Mouse (Mus musculus) adrenal gland, adult 2 months (tissue): ENCODE measurements at regions not wholly inside any gene's neighbourhood (a gene's known extent, or its start where the extent isn't known, plus 50 kb on each side); places are given as distances from the start of the nearest gene placed in this dataset.
A peak's percentile ranks its signal among the peaks of the same experiment; 100 is the strongest.
"Not testable (repeated sequence)": the region's sequence is repeated elsewhere in the genome, so short reads cannot be mapped to it uniquely, and the experiment has no call there.

Source experiments
- DNase-seq: peaks from one replicate; pipeline ENCODE4 v3.0.0; 2021

DNA sequence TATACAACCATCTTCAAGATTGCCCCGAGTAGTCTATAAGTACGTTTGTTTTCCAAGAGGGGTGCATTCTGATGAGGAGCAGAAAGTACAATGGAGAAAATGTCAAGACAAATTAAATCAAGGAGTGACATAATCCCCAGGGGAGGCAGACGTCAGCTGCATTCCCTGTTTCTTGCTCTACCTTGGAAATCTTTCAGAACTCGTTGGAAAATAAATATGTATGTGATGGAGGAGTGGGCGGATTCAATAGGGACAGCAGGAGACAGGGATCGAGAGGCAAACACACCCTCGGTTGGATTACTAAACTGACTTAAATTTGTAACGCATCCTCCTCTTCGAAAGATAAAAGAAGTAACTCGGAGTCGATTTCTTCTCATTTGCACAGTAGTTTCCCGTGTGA lies 164.8 kb upstream of the Klf4 start:
- DNase-seq: no peak

DNA sequence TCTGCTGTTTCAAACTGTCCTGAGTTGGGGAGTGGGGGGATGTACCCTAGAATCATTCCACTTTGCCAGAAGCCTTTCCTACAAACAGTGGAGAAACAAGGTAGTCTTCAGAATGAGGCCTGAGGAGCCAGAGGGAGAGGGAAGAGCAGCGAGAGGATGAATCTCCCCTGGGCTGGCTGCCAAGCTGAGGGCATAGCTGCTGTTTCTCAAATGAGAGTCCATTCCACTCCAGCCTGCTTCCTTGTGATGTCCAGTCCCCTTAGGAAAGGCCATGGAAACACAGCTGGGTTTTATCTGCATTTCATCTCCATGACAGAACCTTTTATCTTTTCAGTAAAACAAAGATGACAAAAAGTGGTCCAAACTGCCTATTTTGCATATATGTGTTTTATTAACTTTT lies 164.2 kb upstream of the Klf4 start:
- DNase-seq: peak; percentile 50

DNA sequence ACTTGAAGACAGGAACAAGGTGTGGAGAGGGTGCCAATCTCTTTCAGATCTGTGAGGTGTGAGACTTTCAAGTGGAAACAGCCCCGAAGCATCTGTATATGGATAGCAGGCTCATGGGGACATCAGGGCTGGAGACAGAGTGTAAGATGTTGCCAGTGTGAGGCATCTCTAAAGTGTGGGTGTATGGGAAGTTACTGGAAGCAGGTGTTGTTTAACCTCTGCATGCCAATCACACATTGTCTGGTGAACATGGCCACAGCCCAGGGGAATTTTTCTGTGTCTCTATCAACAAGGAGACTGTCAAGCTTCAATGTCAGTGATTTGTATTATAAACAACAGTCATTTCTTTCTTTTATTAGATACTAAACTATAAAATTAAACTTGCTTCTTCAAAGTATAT lies 163.0 kb upstream of the Klf4 start:
- no peak for DNase-seq

DNA sequence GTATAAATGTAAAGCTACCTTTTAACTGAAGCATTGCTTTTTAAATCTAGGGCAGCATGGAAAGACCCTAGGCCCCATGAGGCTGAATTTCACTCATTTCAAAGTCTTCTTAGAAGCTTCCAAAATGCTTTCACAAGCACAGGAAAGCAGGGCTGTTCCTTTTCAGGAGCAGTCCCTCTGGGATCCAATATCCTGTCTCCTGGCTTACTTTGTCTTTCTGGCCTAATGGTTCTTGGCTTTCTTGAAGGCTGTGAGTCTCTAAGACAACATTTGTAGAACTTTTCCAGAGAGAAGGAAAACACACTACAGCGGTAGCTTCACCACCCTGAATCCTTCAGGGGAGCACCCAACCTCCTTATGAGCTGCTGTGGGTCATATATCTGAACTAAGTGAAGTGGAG lies 157.2 kb upstream of the Klf4 start:
- no peak for DNase-seq

DNA sequence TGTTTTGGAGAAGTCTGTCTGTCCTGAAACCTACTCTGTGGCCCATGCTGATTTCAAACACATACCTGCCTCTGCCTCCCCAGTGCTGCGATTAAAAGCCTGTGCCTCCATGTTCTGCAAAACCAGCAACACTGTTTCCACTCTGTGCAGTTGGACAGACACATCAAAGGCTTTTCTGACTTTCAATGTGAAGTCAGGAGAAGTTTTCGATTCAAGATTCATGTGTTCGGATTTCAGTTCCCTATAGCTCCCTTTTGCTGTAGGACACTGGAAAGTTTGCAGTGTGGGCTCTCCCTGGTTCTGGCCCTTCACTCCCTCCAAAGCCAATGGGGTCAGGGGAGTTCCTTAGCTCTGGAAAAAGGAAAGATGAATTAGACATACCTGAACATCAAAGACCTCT lies 154.5 kb upstream of the Klf4 start:
- no peak for DNase-seq

DNA sequence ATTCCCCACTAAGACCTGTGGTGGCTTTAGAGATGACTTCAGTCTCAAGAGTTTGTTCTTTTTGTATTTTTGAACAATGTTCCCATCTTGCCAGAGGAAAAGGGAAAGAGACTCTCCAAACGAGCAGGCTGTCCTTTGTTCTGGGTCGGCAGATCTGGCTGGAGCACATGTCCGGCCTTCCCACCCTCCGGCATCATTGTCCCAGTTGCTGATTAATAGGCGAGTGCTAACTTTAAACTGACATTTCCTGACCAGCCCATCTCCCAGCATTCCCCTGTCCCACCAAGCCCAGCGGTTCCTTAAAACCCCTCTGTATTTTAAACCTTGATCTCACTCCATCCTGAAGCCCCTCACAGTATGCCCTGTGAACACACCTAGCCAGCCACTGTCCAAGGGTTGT lies 140.0 kb upstream of the Klf4 start:
- peak; percentile 23 for DNase-seq

DNA sequence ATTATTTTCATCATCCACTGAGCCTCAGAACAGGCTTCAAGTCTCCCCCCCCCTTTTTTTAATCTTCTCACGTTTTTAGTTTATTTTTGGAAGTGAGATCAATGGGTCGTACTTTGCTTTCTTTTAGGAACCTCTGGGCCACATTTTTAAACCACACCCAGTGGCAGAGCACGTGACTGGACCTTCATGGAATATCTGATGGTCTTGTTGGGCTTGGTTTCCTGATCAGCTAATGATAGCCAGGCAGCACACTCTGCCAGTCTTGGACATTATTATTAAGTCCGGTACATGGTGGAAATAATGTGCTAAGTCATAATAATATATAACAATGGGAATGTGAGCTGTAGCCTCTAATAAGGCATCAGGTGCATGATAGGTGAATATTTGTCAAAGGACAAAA lies 138.0 kb upstream of the Klf4 start:
- no peak for DNase-seq

DNA sequence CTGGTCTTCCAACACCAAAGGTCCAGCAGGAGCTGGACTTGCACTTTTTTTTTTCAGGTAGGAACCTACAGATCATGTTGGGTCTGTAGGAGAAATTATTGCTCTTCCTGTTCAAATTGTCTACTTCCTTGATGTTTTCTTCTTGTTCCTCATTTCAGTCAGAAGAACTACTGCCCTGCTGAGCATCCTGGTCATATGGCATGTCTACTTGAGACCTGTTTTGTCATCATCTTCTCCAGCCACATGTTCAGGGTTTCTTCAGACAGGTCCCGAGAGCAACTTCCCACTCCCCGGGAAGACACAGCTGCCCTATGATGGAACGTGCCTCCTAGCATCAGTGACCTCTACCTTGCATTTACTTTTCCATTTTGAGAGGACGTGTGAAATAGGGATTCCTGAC lies 132.6 kb upstream of the Klf4 start:
- no peak for DNase-seq

DNA sequence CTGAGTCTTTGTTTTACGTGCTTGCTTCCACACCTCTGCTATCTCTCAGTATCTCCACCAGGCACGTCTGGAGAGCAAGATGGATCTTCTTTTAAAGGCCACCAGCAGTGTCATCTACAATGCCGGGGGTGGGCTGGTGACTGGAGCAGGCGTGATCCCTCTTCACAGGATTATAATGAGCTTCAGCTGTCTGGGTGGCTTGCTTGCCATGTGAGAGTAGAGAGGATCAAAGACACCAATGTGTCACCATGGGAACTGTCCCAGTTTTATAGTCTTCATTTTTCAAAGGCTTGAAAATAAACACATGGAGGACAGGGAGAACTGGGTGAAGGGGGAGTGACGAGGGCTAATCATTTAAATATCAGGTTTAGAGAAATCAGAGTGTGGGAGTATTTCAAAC lies 131.6 kb upstream of the Klf4 start:
- DNase-seq: no peak

DNA sequence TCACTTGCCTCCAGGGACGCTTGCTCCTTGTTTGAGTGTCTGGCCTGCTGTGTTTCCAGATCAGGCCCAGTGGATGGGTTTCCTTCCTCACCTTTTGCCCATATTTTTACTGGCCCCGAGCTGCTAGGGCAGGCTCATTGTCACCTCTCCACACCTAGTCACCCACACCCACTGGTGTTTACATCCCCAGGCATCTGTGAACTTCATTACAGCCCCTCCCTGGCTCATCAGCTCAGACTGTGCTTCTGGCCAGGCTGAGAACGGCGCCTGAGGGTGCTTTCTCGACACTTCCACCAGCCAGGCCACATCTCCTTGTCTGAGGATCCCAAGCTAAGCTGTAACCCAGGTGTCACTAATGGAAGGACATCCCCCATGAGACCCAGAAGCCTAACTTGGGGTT lies 129.8 kb upstream of the Klf4 start:
- no peak for DNase-seq

DNA sequence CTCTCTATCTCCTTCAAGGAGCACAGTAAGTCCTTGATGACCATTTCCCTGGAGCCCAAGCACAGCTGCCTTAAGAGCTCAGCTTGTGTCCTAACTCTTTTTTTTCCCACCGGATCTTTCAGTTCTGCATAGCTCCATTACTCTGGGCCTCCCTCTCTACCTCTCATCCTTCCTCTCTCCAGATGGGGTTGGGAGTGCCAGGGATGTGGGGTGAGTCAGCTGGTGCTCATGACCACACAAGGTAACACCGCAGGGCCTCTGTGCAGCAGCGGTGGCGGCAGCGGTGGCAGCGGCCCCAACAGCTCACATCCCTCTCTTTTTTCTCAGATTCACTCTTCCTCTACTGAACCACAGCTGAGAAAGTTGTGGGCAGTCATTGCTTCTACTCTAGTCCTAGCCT lies 126.6 kb upstream of the Klf4 start:
- no peak for DNase-seq

DNA sequence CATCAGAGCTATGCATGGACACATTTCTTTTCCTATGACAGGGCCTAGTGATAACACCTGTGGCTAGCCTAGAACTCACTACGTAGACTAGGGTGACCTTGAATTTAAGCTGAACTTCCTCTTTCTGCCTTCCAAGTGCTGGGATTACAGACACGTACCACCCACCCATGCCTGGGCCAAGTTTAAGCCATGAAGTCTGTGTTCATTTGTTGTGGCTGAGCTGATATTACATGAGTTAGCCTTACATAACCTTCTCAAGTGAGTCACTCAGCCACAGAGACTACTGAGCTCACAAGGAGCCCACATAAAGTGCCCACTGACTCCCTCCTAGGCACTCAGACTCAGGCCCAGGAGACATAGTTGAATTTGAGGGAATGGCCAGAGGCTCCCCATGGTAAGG lies 123.1 kb upstream of the Klf4 start:
- no peak for DNase-seq

DNA sequence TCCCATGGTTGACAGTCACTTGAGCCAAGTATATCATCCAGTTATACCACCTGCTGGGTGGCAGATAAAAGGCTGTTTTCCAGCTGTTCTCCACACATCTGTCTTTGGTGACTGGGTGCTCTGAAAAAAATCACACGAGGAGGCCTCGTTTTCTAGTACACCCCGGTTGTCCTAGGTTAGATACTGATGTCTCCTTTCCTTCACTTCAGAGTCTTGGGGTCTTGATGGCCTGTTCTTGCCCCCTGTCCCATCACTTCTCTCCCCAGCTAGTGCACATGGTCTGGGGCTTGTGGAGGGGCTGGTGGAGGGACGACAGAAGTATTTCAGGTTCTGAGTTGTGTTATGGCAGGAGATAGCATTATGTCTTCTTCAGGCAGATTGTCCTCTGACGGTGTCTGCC lies 120.4 kb upstream of the Klf4 start:
- no peak for DNase-seq

DNA sequence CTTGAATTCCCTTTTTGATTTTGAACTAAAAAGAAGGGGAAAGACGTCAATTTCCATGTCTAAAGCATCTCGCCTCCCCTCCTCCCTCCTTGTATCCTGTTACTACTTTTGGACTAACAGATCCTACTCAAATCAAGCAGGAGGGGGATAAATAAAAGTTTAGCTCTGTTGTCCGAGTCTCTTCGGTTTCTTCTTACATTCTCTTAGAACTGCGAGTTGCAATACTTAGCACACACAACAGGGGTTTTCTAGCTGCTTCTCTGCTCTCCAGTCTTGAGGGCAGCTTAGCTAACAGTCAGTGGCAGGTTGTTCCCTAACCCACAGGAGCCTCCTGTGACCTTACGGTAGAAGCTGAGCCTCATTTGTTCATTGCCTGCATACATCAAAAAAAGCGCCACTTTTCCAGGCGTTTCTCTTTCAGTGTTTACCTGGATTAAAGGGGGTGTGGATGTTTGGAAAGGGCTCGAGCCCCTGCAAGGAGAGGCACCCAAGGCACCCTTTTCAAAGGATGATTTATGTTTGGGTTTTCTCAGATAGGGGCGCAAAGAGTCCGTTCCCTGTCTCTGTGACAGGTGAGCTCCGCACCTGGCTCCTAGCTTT lies 119.6 kb upstream of the Klf4 start:
- no peak for DNase-seq

DNA sequence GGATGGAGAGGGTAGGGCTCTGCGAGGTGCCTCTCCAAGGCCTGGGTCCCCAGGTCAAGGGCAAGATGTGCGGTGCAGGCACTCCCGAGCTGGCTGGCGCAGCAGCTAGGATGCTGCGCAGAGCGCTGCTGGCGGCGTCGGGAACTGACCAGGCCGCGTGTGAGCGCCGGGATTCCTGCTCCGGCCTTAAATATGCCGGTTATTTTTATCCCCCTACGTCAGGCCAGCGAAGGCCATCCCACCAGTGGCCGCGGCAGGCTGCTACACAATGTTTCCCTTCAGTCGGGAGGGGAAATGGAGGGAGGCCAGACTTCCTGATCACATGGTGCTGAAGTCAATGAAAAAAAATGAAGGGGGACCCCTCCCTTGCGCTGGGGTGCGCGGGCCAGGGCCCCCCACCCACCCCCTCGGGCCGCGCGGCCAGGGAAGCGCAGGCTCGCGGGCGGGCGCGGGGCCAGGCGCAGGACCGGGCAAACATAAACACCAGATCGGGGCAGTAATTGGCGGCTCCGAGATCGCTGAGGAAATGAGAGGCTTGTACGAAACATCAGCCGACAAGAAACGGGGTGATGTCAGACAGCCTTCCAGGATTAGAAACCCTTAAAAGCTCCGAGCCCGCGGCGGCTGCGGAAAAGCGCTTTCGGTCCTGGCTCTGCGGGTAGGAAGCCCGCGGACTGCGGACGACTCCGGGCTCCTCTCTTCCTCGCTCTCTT lies 118.9 kb upstream of the Klf4 start:
- DNase-seq: peak; percentile 92

DNA sequence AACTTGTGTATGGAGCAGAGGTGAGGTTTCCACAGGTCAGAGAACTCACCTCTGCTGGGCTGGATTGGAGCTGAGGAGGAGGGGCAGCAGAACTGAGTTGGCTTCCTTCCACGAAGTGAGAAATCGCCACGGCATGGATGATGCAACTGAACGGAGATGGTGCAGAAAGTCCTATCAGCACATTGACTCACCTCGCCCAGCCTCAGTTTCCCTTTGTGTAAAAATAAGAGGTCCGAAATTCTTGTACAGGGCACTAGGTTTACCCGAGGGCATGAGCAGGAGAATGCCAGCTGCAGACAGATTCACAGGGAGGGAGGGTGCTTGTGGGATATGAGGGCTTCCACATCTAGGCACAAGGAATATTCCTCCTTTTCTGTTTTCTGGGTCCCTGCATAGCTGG lies 117.9 kb upstream of the Klf4 start:
- DNase-seq: peak; percentile 32

DNA sequence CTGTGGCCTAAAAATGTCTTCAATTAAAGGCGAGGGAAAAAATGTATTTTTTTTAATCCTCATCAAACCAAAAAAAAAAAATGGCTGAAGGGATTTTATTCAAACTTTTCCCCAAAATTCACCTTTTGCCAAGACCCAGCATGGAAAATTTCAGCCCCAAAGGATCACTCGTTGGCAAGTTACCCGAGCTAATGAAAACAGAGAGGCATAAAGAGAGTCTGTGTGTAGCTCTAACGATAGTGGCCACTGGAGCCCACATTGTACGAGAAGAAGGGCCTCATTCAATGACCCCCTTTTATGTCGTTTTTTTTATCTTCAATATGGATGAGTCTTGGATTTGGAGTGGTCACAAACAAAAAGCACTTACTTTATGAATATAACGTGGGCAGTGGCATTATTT lies 116.1 kb upstream of the Klf4 start:
- DNase-seq: no peak

DNA sequence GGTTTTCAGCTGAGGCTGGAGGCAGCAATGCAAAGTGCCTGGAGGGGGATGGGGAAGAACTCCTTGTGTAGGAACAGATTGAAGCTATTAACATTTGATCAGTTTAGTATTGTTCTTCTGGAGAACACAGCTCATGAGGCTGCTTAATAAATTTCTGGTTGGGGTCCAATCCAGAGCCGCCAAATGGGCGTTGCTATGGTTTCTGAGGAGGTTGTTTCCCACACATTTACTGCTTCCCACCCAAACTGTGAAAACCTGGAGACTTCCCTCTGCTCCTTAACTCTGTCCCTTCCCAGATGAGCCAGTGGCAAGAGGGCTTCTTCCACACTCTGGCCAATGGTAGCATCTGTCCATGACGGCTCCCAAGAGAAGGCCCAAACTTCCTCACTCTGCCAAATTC lies 113.2 kb upstream of the Klf4 start:
- no peak for DNase-seq

DNA sequence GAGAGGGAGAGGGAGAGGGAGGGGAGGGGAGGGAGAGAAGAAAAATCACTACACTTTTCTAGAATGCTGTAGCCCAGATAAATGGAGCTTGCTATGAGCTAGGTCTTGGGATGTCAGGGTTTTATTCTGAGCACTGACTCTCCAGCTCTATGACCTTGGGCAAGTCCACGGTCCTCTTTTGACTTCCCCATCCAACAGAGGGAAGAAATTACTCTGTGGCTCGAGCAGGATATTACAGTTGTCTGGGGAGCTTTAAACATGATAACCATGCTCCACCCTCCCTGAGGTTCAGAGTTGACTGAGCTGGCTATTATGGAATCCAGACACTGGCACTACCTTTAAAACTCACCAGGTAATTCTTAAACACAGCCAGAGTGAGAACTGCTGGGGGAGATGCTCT lies 112.6 kb upstream of the Klf4 start:
- no peak for DNase-seq

DNA sequence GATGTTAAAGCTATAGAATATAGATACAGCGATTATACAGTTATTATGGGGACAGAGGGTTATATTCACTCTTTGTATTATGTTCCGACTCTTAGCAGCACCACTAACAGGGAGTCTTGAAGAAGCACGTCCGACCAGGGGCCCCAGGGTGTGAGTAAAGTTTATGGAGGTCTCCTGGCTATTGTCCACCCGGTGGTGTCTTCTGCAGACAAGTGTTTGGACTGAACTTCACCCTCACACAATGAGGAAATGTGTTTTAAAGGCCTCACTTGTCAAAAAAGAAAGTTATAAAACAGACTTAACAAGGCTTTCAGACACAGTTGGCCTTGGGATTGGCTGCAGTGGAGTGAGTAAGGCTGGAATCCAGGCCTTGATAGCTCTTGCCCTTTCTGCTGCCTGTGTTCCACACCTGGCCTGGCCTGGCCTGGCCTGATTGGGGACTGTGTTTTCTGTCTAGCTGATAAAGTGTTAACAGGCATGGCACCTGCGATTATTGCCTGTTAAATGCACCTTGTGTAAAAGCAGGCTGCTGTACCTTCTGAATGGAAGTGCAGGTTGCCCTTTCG lies 102.8 kb upstream of the Klf4 start:
- DNase-seq: no peak

DNA sequence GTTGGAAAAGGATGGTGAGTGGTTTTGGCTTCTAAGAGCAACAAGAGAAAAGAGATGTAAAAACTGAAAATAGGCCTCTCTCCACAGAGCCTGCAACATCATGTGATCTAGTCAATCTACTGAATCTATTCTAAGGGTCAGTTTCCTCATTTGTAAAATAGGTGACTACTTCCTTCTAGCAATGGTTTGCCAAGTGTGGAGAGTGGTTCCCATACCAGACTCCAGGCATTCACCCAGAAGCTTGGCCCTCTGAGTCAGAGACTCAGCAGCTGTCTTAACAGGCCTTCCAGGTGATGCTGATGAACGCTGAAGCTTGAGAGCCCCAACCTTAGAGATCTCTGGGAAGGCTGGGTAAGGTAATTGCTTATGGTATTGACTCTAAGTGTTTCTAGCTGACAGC lies 98.9 kb upstream of the Klf4 start:
- no peak for DNase-seq

DNA sequence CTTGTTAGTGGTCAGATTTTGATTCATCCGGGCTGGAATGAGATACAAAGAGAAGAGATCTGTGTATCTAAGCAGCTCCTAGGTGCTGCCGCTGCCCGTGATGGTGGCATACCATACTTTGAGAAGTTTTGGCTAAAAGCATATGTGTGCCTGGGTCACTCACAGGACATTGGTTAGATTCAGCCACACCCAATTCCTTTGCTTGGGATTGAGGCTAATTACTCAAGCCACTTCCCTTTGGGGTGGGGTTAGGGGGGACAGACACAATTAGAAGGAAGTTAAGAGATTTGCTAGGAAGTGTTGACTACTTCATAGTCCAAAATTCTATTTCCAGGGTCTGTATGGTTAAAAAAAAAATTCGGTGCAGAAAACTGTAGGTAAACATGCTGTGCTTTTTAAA lies 97.9 kb upstream of the Klf4 start:
- DNase-seq: not testable (repeated sequence)

DNA sequence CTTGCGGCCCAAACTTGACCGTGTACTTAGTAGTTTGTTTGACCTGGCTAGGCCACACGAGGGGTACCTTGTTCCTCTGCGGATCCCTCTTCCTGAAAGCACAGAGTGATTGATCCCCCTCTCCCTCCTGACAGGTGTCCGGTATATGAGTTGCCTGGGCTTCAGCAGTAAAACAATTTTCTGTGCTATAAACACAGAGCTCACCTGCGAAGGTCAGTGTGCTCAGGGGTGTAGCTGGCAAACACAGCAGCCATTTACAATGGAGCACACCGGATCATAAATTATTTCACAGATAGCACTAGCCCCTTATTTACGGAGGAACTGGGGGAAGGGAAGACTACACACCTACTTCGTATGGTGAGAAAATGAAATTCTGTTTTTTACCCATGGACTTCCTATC lies 92.5 kb upstream of the Klf4 start:
- no peak for DNase-seq

DNA sequence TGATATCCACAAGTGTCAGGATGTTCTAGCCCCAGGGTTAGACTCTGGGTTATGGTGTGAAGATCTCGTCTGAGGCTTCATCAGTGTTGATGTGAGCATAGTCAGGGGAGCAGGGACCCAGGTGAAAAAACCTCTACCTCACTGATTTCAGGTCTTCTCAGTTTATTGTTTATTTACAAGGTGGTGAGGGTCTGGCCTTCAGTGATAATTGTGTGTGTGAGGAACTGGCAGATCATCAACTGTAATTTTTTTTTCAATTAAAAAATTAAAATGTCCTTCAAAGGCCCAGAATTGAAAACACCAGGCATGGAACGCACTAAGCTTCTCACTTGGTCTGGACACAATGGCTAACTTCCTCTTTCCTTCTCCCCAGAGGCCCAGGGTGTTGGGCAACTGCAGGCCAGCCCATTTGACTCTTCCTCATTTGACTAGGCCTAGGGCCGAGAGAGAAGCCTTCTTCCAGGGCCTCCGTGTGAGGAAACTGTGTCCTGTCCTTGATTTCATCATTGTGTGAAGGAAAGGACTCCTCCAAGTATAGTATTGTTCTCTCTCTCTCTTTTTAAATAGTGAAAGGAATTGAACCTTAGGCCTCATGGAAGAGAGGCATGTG lies 91.0 kb upstream of the Klf4 start:
- peak; percentile 47 for DNase-seq
